ENCODE assay signal across 8 mouse cellular contexts in genomic region chr3:58414234-58414938, GRCm38 (mm10). TPM values are rescaled to one million over a fixed set of nuclear protein-coding genes. Genes with fewer than 3 reads are reported as not detected.
A peak's percentile ranks its signal among the peaks of the same experiment; 100 is the strongest.
DNase-seq lines count a peak whose midpoint lies in the region; ATAC-seq and TF ChIP-seq lines count a peak whose summit lies in the region.

Gene Tsc22d2 (plus strand): TSS chr3:58414715.

- POLR2A ChIA-PET in Patski (lab: Charles Lee), result interaction anchor here (0.8 to 3.5 kb wide), 4 partner anchors 11 to 249 kb away, joined by 3 to 15 read pairs (median 4); no protein-coding TSS in a partner anchor

- peak within 1 kb of the TSS; percentile 97 for H3K9ac ChIP-seq in hindbrain, embryonic 11.5 days (ENCODE audit: low read depth, low read length)

- H3K27me3 ChIP-seq in Patski, result no peaks in the 10 kb centered on the region
- H3K27me3 ChIP-seq in hindbrain, embryonic 11.5 days (ENCODE audit: control insufficient read depth, insufficient read depth, low read length), result no peaks in the 10 kb centered on the region

- CTCF ChIA-PET in Patski (lab: Charles Lee), result interaction anchor here (1.0 to 1.9 kb wide), 5 partner anchors 10 to 260 kb away, joined by 3 to 6 read pairs (median 3); no protein-coding TSS in a partner anchor

- peak within 1 kb of the TSS; percentile 78 for H3K4me2 ChIP-seq in hindbrain, embryonic 11.5 days (replicated peaks; ENCODE audit: low read depth, low read length)

- no peak for DNase-seq in Patski (ENCODE audit: low read depth, low spot score)
- DNase-seq in cerebellum, postnatal 10 days, result peak; percentile 100
- peak; percentile 91 to 97 for DNase-seq in frontal cortex, postnatal 10 days (ENCODE audit: low spot score in 2 of 2)
- peak; percentile 98 for DNase-seq in hindbrain, embryonic 11.5 days (ENCODE audit: low spot score)
- peak; percentile 96 to 97 for DNase-seq in layer of hippocampus, postnatal 14 days (ENCODE audit: low spot score in 2 of 2)
- DNase-seq in lung, postnatal 10 days, result peak; percentile 98
- peak; percentile 99 for DNase-seq in ovary, postnatal 14 days (ENCODE audit: low spot score)
- DNase-seq in thymus, postnatal 10 days (ENCODE audit: low spot score in 2 of 2), result peak; percentile 94 to 99

- H3K9me3 ChIP-seq in hindbrain, embryonic 11.5 days (ENCODE audit: control insufficient read depth, low read length), result no peaks in the 10 kb centered on the region

- under 1% methylated on average over 51 of the region's 52 CpGs for WGBS in hindbrain, embryonic 11.5 days

- in situ Hi-C loops in Patski (cut with MboI; ENCODE audit: low pct_unique_long_range_greater_than_20kb), result loop anchor here (5.0 to 10.0 kb wide), 3 partner anchors 42 to 252 kb away; no protein-coding TSS in a partner anchor

- peak within 1 kb of the TSS; percentile 98 for H3K4me3 ChIP-seq in hindbrain, embryonic 11.5 days (ENCODE audit: low read depth, low read length)

- H3K27ac ChIP-seq in hindbrain, embryonic 11.5 days (ENCODE audit: low read depth, low read length), result peak within 1 kb of the TSS; percentile 99

- H3K4me1 ChIP-seq in hindbrain, embryonic 11.5 days (replicated peaks; ENCODE audit: control insufficient read depth, insufficient read depth, low read length), result no peaks in the 10 kb centered on the region

- no peaks in the 10 kb centered on the region for H3K36me3 ChIP-seq in hindbrain, embryonic 11.5 days (ENCODE audit: control insufficient read depth, insufficient read depth, low read length)

- no peak for TF ChIP-seq CTCF in Patski (IDR thresholded peaks at IDR 0.05)

- ATAC-seq in Patski, result peak; percentile 72
- ATAC-seq in hindbrain, embryonic 11.5 days (ENCODE audit: low FRiP score), result peak; percentile 77

RNA-seq across cellular contexts. Expression of gene Tsc22d2, which starts in this region (rescaled TPM):
- polyA plus RNA-seq in Patski (2021), result 31.8 TPM
- polyA plus RNA-seq in hindbrain, embryonic 11.5 days (2014; fragmentation: Nextera tagmentation; extraction: Ambion mirVana), result 11.6 and 14.8 TPM in 2 replicates
- total RNA-seq in layer of hippocampus, postnatal 14 days (2021), result 10 to 100 TPM; 37.6 to 38.0 TPM
